Mouse (Mus musculus) limb, embryonic 10.5 days (tissue): ENCODE data around the gene Chn2. TPM values are rescaled to one million over a fixed set of nuclear protein-coding genes. Genes with fewer than 3 reads are reported as not detected.
A peak's percentile ranks its signal among the peaks of the same experiment; 100 is the strongest.

Source experiments
- DNase-seq: peaks from one replicate; pipeline ENCODE4 v3.0.0-alpha.2; 2017; ENCODE audit warnings: low spot score
- H3K27ac ChIP-seq: fragments of 300-500 bp; sonication (generic); 2 replicates; pipeline ENCODE4 v1.5.1; 2016; ENCODE audit warnings: mild to moderate bottlenecking
- H3K27me3 ChIP-seq: fragments of 300-500 bp; sonication (generic); 2 replicates; pipeline ENCODE4 v1.6.1; 2016; ENCODE audit warnings: low read depth, mild to moderate bottlenecking; ENCODE audit not compliant: poor library complexity, severe bottlenecking
- H3K36me3 ChIP-seq: fragments of 300-500 bp; sonication (generic); 2 replicates; pipeline ENCODE4 v1.6.1; 2016; ENCODE audit warnings: mild to moderate bottlenecking, moderate library complexity
- H3K4me1 ChIP-seq: fragments of 300-500 bp; sonication (generic); 2 replicates; pipeline ENCODE4 v1.6.1; 2016
- H3K4me3 ChIP-seq: fragments of 300-500 bp; sonication (generic); 2 replicates; pipeline ENCODE4 v1.5.1; 2016; ENCODE audit warnings: mild to moderate bottlenecking, moderate library complexity
- H3K9me3 ChIP-seq: fragments of 300-500 bp; sonication (generic); replicated peaks from 2 replicates; pipeline ENCODE4 v1.6.1; 2016; ENCODE audit warnings: mild to moderate bottlenecking
- WGBS: fragments of 180-500 bp; shearing (Covaris S2); methylation state at CpG from one replicate; pipeline ENCODE4 v1.1.7; 2016; 5-methylcytosine and 5-hydroxymethylcytosine counted together
- polyA plus RNA-seq: library from polyadenylated mRNA; unstranded; fragments of >200 nt; fragmentation: Nextera tagmentation; extraction: Ambion mirVana; gene quantifications from 2 replicates; pipeline ENCODE4 v1.2.1, GENCODE M21; 2016

Gene Chn2
- polyA plus RNA-seq, 1 experiment from 2014 or later = 7.1 TPM

GRCm38 (mm10) chr6:54258462-54258861 lies 219.1 kb downstream of the Chn2 start:
- Histone ChIP-seq H3K4me3 (no peak overlapping the region), H3K9me3 (no peaks in the 10 kb centered on the region), H3K4me1 (peaks cover 34% of the 10 kb centered on the region), H3K27me3 (no peaks in the 10 kb centered on the region), H3K27ac (no peak overlapping the region), H3K36me3 (no peaks in the 10 kb centered on the region)
- 86% methylated on average over 5 of the region's 5 CpGs for WGBS
- DNase-seq = no peak

- Histone ChIP-seq H3K4me3 (no peak overlapping the region), H3K4me1 (no peaks in the 10 kb centered on the region), H3K27me3 (no peaks in the 10 kb centered on the region), H3K9me3 (no peaks in the 10 kb centered on the region), H3K27ac (no peak overlapping the region), H3K36me3 (no peaks in the 10 kb centered on the region)
- 74% methylated on average over 2 of the region's 2 CpGs for WGBS
- DNase-seq = no peak
These were observed 223.4 kb downstream of the Chn2 start for GRCm38 (mm10) chr6:54262732-54263131.

- DNase-seq = no peak
- Histone ChIP-seq H3K4me3 (no peak overlapping the region), H3K36me3 (no peaks in the 10 kb centered on the region), H3K4me1 (no peaks in the 10 kb centered on the region), H3K9me3 (no peaks in the 10 kb centered on the region), H3K27me3 (no peaks in the 10 kb centered on the region), H3K27ac (no peak overlapping the region)
- 98% methylated on average over 2 of the region's 2 CpGs for WGBS
These were observed 224.5 kb downstream of the Chn2 start for GRCm38 (mm10) chr6:54263890-54264289.

DNA sequence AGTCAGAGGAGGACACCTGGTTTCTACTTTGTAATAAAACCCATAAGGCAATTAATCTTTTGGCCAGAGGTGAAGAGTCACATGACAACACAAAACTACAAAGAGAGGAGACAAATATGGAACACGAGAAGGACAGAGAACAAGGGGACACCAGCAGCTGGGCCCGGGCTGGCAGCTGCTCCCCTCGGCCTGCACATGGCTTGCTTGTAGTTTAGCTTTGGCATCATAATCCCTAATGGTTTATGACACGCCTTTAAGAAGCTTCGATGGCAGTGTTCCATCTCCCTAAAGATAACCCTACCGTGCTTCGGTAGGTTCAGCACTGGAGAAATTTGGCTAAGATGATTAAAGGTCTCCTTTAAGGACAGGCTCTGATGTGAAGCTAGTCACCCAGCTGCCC lies 225.2 kb downstream of the Chn2 start:
- Histone ChIP-seq H3K36me3 (no peaks in the 10 kb centered on the region), H3K4me3 (no peak overlapping the region), H3K27ac (no peak overlapping the region), H3K4me1 (no peaks in the 10 kb centered on the region), H3K27me3 (no peaks in the 10 kb centered on the region), H3K9me3 (no peaks in the 10 kb centered on the region)
- no peak for DNase-seq
- WGBS = 64% methylated on average over 7 of the region's 7 CpGs

GRCm38 (mm10) chr6:54265384-54265783 lies 226.0 kb downstream of the Chn2 start:
- no peak for DNase-seq
- WGBS = 96% methylated on average over 6 of the region's 6 CpGs
- Histone ChIP-seq H3K27me3 (no peaks in the 10 kb centered on the region), H3K4me1 (no peaks in the 10 kb centered on the region), H3K9me3 (no peaks in the 10 kb centered on the region), H3K27ac (no peak overlapping the region), H3K4me3 (no peak overlapping the region), H3K36me3 (no peaks in the 10 kb centered on the region)

- H3K27ac ChIP-seq = peak overlapping the region; percentile 79
- H3K4me1 ChIP-seq = peaks cover 44% of the 10 kb centered on the region
- DNase-seq = peak; percentile 59
- no peaks in the 10 kb centered on the region for H3K27me3 ChIP-seq
- 57% methylated on average over 14 of the region's 14 CpGs for WGBS
- no peaks in the 10 kb centered on the region for H3K9me3 ChIP-seq
- H3K36me3 ChIP-seq = 0 out of 2 replicates have a peak, but pooled peaks cover 2% of the 10 kb centered on the region
- no peak overlapping the region; the same call in 1 of the 2 replicates for H3K4me3 ChIP-seq
These were observed 233.4 kb downstream of the Chn2 start for GRCm38 (mm10) chr6:54272556-54273378.

GRCm38 (mm10) chr6:54273379-54273730 lies 234.0 kb downstream of the Chn2 start:
- no peaks in the 10 kb centered on the region for H3K27me3 ChIP-seq
- peaks cover 50% of the 10 kb centered on the region for H3K4me1 ChIP-seq
- H3K36me3 ChIP-seq = 0 out of 2 replicates have a peak, but pooled peaks cover 2% of the 10 kb centered on the region
- H3K27ac ChIP-seq = peak overlapping the region; percentile 79
- WGBS = 54% methylated on average over 6 of the region's 6 CpGs
- no peak overlapping the region; the same call in 1 of the 2 replicates for H3K4me3 ChIP-seq
- DNase-seq = peak; percentile 29
- H3K9me3 ChIP-seq = no peaks in the 10 kb centered on the region

- 0 out of 2 replicates have a peak, but pooled peaks cover 2% of the 10 kb centered on the region for H3K36me3 ChIP-seq
- no peak overlapping the region for H3K27ac ChIP-seq
- DNase-seq = no peak
- no peaks in the 10 kb centered on the region for H3K27me3 ChIP-seq
- H3K9me3 ChIP-seq = no peaks in the 10 kb centered on the region
- no peak overlapping the region for H3K4me3 ChIP-seq
- 92% methylated on average over 4 of the region's 4 CpGs for whole genome bisulfite sequencing
- H3K4me1 ChIP-seq = peaks cover 37% of the 10 kb centered on the region
These were observed 237.9 kb downstream of the Chn2 start for GRCm38 (mm10) chr6:54277234-54277633.

GRCm38 (mm10) chr6:54277828-54278227 lies 238.5 kb downstream of the Chn2 start:
- no peak overlapping the region for H3K4me3 ChIP-seq
- peaks cover 32% of the 10 kb centered on the region for H3K4me1 ChIP-seq
- H3K9me3 ChIP-seq = no peaks in the 10 kb centered on the region
- no peaks in the 10 kb centered on the region for H3K27me3 ChIP-seq
- no peak overlapping the region for H3K27ac ChIP-seq
- H3K36me3 ChIP-seq = 0 out of 2 replicates have a peak, but pooled peaks cover 2% of the 10 kb centered on the region
- DNase-seq = no peak
- WGBS = 78% methylated on average over 5 of the region's 5 CpGs

DNA sequence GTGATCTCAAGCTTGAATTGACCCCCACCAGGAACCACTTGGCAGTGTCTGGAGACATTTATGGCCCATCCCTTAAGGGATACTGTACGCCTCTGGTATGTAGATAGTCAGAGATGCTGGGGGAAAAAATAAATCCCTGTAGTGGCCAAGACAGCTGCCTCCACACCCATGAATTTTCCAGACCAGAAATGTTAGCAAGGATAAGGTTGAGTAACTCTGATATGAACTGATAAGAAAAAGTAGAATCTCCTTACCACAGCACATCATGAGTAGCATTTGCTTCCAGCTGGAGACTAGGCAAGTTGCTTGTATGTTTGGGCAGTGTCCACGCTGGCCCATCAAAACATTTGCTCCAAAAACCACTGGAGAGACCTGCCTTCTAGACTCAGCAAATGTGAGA lies 239.3 kb downstream of the Chn2 start:
- Histone ChIP-seq H3K27me3 (no peaks in the 10 kb centered on the region), H3K4me1 (peaks cover 24% of the 10 kb centered on the region), H3K27ac (no peak overlapping the region), H3K36me3 (0 out of 2 replicates have a peak, but pooled peaks cover 2% of the 10 kb centered on the region), H3K4me3 (no peak overlapping the region), H3K9me3 (no peaks in the 10 kb centered on the region)
- WGBS = 90% methylated on average over 2 of the region's 2 CpGs
- no peak for DNase-seq

DNA sequence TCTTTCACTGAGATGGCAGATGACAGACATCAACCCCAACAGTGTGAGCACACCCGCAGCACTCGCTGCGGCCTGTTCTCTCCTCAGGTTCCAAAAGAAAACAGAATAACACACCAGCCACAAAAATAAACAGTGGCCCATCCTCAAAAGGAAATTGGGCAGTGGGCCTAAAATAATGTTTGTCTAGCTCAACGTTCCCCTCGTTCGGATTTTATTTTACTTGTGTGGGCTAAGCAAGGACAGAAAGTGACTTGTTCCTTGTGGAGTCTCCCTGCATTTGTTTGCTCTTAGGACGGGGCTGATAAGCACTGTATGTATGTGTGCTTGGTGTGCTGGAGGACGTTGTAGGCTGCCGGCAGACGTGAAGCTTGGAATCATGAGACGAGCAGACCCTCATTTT lies 240.0 kb downstream of the Chn2 start:
- no peak overlapping the region for H3K27ac ChIP-seq
- 73% methylated on average over 11 of the region's 11 CpGs for WGBS
- DNase-seq = no peak
- H3K36me3 ChIP-seq = 0 out of 2 replicates have a peak, but pooled peaks cover 2% of the 10 kb centered on the region
- no peaks in the 10 kb centered on the region for H3K27me3 ChIP-seq
- no peak overlapping the region for H3K4me3 ChIP-seq
- H3K9me3 ChIP-seq = no peaks in the 10 kb centered on the region
- peaks cover 17% of the 10 kb centered on the region for H3K4me1 ChIP-seq

- 92% methylated on average over 6 of the region's 6 CpGs for WGBS
- Histone ChIP-seq H3K27me3 (no peaks in the 10 kb centered on the region), H3K4me1 (peaks cover 12% of the 10 kb centered on the region), H3K36me3 (0 out of 2 replicates have a peak, but pooled peaks cover 2% of the 10 kb centered on the region), H3K27ac (no peak overlapping the region), H3K4me3 (no peak overlapping the region), H3K9me3 (no peaks in the 10 kb centered on the region)
- DNase-seq = no peak
These were observed 240.9 kb downstream of the Chn2 start for GRCm38 (mm10) chr6:54280248-54280647.

DNA sequence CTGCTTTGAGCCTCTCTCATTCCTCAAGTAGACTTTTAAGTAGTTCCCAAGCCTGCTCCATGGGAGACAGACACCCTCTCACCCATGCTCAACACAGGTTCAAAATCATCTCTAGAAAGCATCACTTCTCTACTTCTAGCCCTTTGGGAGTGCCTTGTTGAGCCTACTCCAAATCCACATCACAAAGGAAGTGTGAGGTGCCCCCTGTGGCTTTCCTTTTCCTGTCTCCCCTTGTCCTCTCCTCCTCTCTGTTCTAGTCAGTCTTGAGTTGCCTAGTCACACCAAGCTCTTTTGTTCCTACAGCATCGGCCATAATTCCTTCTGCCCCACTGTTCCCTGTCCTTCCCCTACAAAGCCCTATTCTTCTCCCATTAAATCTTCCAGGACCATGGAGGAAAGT lies 243.9 kb downstream of the Chn2 start:
- WGBS = 70% methylated on average over 1 of the region's 1 CpGs

More for the DNA sequence above, 243.9 kb downstream of the Chn2 start:
- Histone ChIP-seq H3K4me1 (peaks cover 2% of the 10 kb centered on the region; the same call in 1 of the 2 replicates), H3K4me3 (no peak overlapping the region), H3K9me3 (no peaks in the 10 kb centered on the region), H3K27me3 (no peaks in the 10 kb centered on the region), H3K36me3 (no peaks in the 10 kb centered on the region), H3K27ac (no peak overlapping the region)
- no peak for DNase-seq
